Mouse (Mus musculus): Measurements from ENCODE around the gene Dock9. TPM values are rescaled to one million over a fixed set of nuclear protein-coding genes. Genes with fewer than 3 reads are reported as not detected.

Dock9 gene
- polyA plus RNA-seq, 1 experiment from 2014 or later, result 11.1 TPM

- ATAC-seq (replicated peaks; ENCODE audit: low FRiP score, low read depth) (no peak), DNase-seq (ENCODE audit: low spot score) (no peak)
- H3K4me3 ChIP-seq (replicated peaks; ENCODE audit: low read depth, low read length), result no peak overlapping the region
- H3K27me3 ChIP-seq (ENCODE audit: insufficient read depth, low read length), result no peaks in the 10 kb centered on the region
- 90% methylated on average over 4 of the region's 4 CpGs for WGBS
- TF ChIP-seq CTCF (IDR thresholded peaks at IDR 0.05; ENCODE audit: low read depth), result peak; percentile 48
- no peak overlapping the region for H3K27ac ChIP-seq
- no peak overlapping the region for H3K9ac ChIP-seq (ENCODE audit: low read depth, low read length)
- no peak overlapping the region for H3K4me2 ChIP-seq (ENCODE audit: low read length)
- no peaks in the 10 kb centered on the region for H3K36me3 ChIP-seq (ENCODE audit: insufficient read depth, low read length)
- H3K4me1 ChIP-seq (replicated peaks; ENCODE audit: insufficient read depth, low read length), result peaks cover 12% of the 10 kb centered on the region; the same call in 1 of the 2 replicates
- H3K9me3 ChIP-seq (replicated peaks; ENCODE audit: low read length), result no peaks in the 10 kb centered on the region
Measured at GRCm38 (mm10) chr14:121776749-121777148, 20.9 kb downstream of the Dock9 start.

GRCm38 (mm10) chr14:121762021-121762452 lies 35.6 kb downstream of the Dock9 start:
- Histone ChIP-seq H3K4me3 (replicated peaks; ENCODE audit: low read depth, low read length) (no peak overlapping the region), H3K27ac (no peak overlapping the region), H3K36me3 (ENCODE audit: insufficient read depth, low read length) (no peaks in the 10 kb centered on the region), H3K9ac (ENCODE audit: low read depth, low read length) (no peak overlapping the region), H3K4me1 (replicated peaks; ENCODE audit: insufficient read depth, low read length) (no peaks in the 10 kb centered on the region), H3K27me3 (ENCODE audit: insufficient read depth, low read length) (no peaks in the 10 kb centered on the region), H3K9me3 (replicated peaks; ENCODE audit: low read length) (no peaks in the 10 kb centered on the region), H3K4me2 (ENCODE audit: low read length) (no peak overlapping the region)
- WGBS, result 26% methylated on average over 11 of the region's 11 CpGs
- ATAC-seq (replicated peaks; ENCODE audit: low FRiP score, low read depth) (no peak; the same call in 1 of the 2 replicates), DNase-seq (ENCODE audit: low spot score) (no peak)
- no peak for TF ChIP-seq CTCF (IDR thresholded peaks at IDR 0.05; ENCODE audit: low read depth)

GRCm38 (mm10) chr14:121760403-121760802 lies 37.2 kb downstream of the Dock9 start:
- no peak for ATAC-seq (replicated peaks; ENCODE audit: low FRiP score, low read depth)
- Histone ChIP-seq H3K27me3 (ENCODE audit: insufficient read depth, low read length) (no peaks in the 10 kb centered on the region), H3K36me3 (ENCODE audit: insufficient read depth, low read length) (no peaks in the 10 kb centered on the region), H3K9ac (ENCODE audit: low read depth, low read length) (no peak overlapping the region), H3K4me3 (replicated peaks; ENCODE audit: low read depth, low read length) (no peak overlapping the region), H3K4me1 (replicated peaks; ENCODE audit: insufficient read depth, low read length) (no peaks in the 10 kb centered on the region), H3K9me3 (replicated peaks; ENCODE audit: low read length) (no peaks in the 10 kb centered on the region), H3K4me2 (ENCODE audit: low read length) (no peak overlapping the region), H3K27ac (no peak overlapping the region)
- no peak for DNase-seq (ENCODE audit: low spot score)
- TF ChIP-seq CTCF (IDR thresholded peaks at IDR 0.05; ENCODE audit: low read depth), result no peak
- 79% methylated on average over 5 of the region's 5 CpGs for WGBS

- Histone ChIP-seq H3K36me3 (ENCODE audit: insufficient read depth, low read length) (no peaks in the 10 kb centered on the region), H3K9ac (ENCODE audit: low read depth, low read length) (no peak overlapping the region), H3K9me3 (replicated peaks; ENCODE audit: low read length) (no peaks in the 10 kb centered on the region), H3K4me3 (replicated peaks; ENCODE audit: low read depth, low read length) (no peak overlapping the region), H3K27ac (no peak overlapping the region), H3K4me2 (ENCODE audit: low read length) (no peak overlapping the region), H3K4me1 (replicated peaks; ENCODE audit: insufficient read depth, low read length) (no peaks in the 10 kb centered on the region), H3K27me3 (ENCODE audit: insufficient read depth, low read length) (no peaks in the 10 kb centered on the region)
- DNase-seq (ENCODE audit: low spot score) (peak; percentile 24), ATAC-seq (replicated peaks; ENCODE audit: low FRiP score, low read depth) (no peak)
- 54% methylated on average over 11 of the region's 11 CpGs for WGBS
- TF ChIP-seq CTCF (IDR thresholded peaks at IDR 0.05; ENCODE audit: low read depth), result no peak
Measured at GRCm38 (mm10) chr14:121754110-121754509, 43.5 kb downstream of the Dock9 start.

- H3K27ac ChIP-seq, result no peak overlapping the region
- TF ChIP-seq CTCF (IDR thresholded peaks at IDR 0.05; ENCODE audit: low read depth), result peak; percentile 79
Measured at GRCm38 (mm10) chr14:121752686-121753426, 44.8 kb downstream of the Dock9 start.

GRCm38 (mm10) chr14:121749606-121750005 lies 48.0 kb downstream of the Dock9 start:
- 56% methylated on average over 9 of the region's 9 CpGs for WGBS
- Histone ChIP-seq H3K9ac (ENCODE audit: low read depth, low read length) (no peak overlapping the region), H3K27ac (no peak overlapping the region), H3K27me3 (ENCODE audit: insufficient read depth, low read length) (no peaks in the 10 kb centered on the region), H3K4me2 (ENCODE audit: low read length) (no peak overlapping the region), H3K4me3 (replicated peaks; ENCODE audit: low read depth, low read length) (no peak overlapping the region), H3K36me3 (ENCODE audit: insufficient read depth, low read length) (no peaks in the 10 kb centered on the region), H3K4me1 (replicated peaks; ENCODE audit: insufficient read depth, low read length) (no peaks in the 10 kb centered on the region), H3K9me3 (replicated peaks; ENCODE audit: low read length) (no peaks in the 10 kb centered on the region)
- DNase-seq (ENCODE audit: low spot score) (peak; percentile 16), ATAC-seq (replicated peaks; ENCODE audit: low FRiP score, low read depth) (no peak)
- no peak for TF ChIP-seq CTCF (IDR thresholded peaks at IDR 0.05; ENCODE audit: low read depth)

More at GRCm38 (mm10) chr14:121752686-121753426, 44.8 kb downstream of the Dock9 start:
- Histone ChIP-seq H3K36me3 (ENCODE audit: insufficient read depth, low read length) (no peaks in the 10 kb centered on the region), H3K9ac (ENCODE audit: low read depth, low read length) (no peak overlapping the region), H3K9me3 (replicated peaks; ENCODE audit: low read length) (no peaks in the 10 kb centered on the region), H3K27me3 (ENCODE audit: insufficient read depth, low read length) (no peaks in the 10 kb centered on the region), H3K4me1 (replicated peaks; ENCODE audit: insufficient read depth, low read length) (no peaks in the 10 kb centered on the region), H3K4me2 (ENCODE audit: low read length) (0 out of 2 replicates have a peak overlapping the region, but pooled peaks have one; percentile 12), H3K4me3 (replicated peaks; ENCODE audit: low read depth, low read length) (no peak overlapping the region)
- WGBS, result 48% methylated on average over 19 of the region's 19 CpGs
- DNase-seq (ENCODE audit: low spot score) (peak; percentile 85), ATAC-seq (replicated peaks; ENCODE audit: low FRiP score, low read depth) (no peak; the same call in 1 of the 2 replicates)

Data from kidney, postnatal 0 days (tissue).